Mouse (Mus musculus) liver, postnatal 0 days (tissue): ENCODE results near the gene Rere.

Experiments
- CTCF ChIP-seq: sonication (generic); IDR thresholded peaks from 2 replicates; pipeline ENCODE4 v1.5.1; 2016; ENCODE audit warnings: antibody characterized with exemption, low read depth
- EP300 ChIP-seq: IDR thresholded peaks from 2 replicates; pipeline ENCODE4 v1.6.1; 2016; ENCODE audit warnings: antibody characterized with exemption, low read depth, mild to moderate bottlenecking

GRCm38 (mm10) chr4:150570793-150571192, 289.3 kb downstream of the Rere start:
- TF ChIP-seq CTCF (no peak), EP300 (no peak)
